Mouse (Mus musculus) testis, adult 2 months (tissue): ENCODE measurements around the gene Hdac10.

Source experiments
- CTCF ChIP-seq: fragments of 200-500 bp; IDR thresholded peaks from 2 replicates; pipeline ENCODE4 v1.5.1; 2012; ENCODE audit warnings: low read depth, mild to moderate bottlenecking, inconsistent platforms, low read length, moderate library complexity; ENCODE audit not compliant: control insufficient read depth, insufficient read depth, insufficient replicate concordance
- POLR2A ChIP-seq: fragments of 200-500 bp; IDR thresholded peaks from 2 replicates; pipeline ENCODE4 v1.6.1; 2012; ENCODE audit warnings: low read depth, mild to moderate bottlenecking, inconsistent platforms, low read length, moderate library complexity; ENCODE audit not compliant: control insufficient read depth

- TF ChIP-seq POLR2A = no peak
- TF ChIP-seq CTCF = no peak
These were observed 1.7 kb upstream of the Hdac10 start for GRCm38 (mm10) chr15:89130245-89130644.
